10 mouse cellular contexts compared by ENCODE assay signal in the genomic region with DNA sequence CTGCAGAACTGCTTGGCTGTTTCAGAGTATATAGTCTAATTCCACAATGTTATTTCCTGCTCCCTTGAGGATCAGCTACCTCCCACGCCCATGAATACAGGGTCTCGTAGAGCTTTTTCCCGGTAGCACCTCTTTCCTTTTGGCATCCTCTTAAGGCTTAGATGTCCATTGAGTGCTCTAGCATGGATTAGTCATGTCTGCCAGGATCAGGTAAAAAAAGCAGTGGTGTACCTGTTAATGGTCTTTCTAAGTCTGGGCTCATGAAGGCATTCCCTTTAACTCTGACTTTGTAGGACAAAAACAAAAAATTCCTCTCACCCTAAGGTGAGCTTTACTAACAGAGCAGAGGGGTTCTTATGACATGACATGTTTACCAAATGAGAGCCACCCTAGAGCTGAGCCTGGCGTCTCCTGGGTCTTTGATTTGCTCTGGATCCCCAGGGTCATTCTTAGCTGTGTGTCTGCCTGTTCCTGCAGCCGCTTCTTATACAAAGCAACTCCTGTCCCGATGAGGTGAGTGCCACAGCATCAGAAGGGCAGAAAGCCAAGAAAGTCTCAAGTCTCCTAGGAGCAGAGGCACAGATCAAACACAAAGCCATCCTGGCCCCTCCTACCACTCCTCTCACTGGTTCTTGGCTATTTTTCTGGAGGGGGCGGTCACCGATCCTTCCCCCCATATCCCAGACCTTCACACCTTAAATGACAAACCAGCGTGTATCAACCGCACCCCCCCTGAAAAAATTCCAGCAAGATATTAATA. TPM values are rescaled to one million over a fixed set of nuclear protein-coding genes. Genes with fewer than 3 reads are reported as not detected.
DNase-seq lines count a peak whose midpoint lies in the region; ATAC-seq and TF ChIP-seq lines count a peak whose summit lies in the region.
"Had no signal": no experiment of that assay in that cellular context is flagged by ENCODE, and none has a peak within 500 bp of the region (broad histone marks: within the 10 kb centered on the region; RNA-seq: fewer than 3 reads in every experiment).

No protein-coding gene starts in this region.

- peaks cover 9 to 14% of the 10 kb centered on the region in 2 experiments; a peak in 3 of 4 replicates for H3K4me1 ChIP-seq in ES-E14 (ENCODE audit: control insufficient read depth in 2 of 2, insufficient read depth in 2 of 2, low read length in 2 of 2, poor library complexity in 1 of 2)
- no peaks in the 10 kb centered on the region for H3K4me1 ChIP-seq in liver, postnatal 0 days (ENCODE audit: insufficient read depth)

- H3K9ac ChIP-seq in ES-E14 (ENCODE audit: insufficient read depth, low read depth, low read length, poor library complexity, severe bottlenecking) = no peak overlapping the region
- H3K9ac ChIP-seq in liver, postnatal 0 days (replicated peaks) = no peak overlapping the region

- no peaks in the 10 kb centered on the region for H3K36me3 ChIP-seq in ES-E14 (ENCODE audit: control insufficient read depth, insufficient read depth, low read length, poor library complexity, severe bottlenecking)
- H3K36me3 ChIP-seq in liver, postnatal 0 days (replicated peaks; ENCODE audit: insufficient read depth, low read length) = no peaks in the 10 kb centered on the region

- peak; percentile 31 to 45 for DNase-seq in frontal cortex, postnatal 10 days (ENCODE audit: low spot score in 2 of 2)
- DNase-seq in frontal cortex, postnatal 14 days (ENCODE audit: low spot score in 2 of 2) = no peak
- no peak for DNase-seq in ES-E14 (ENCODE audit: low read depth, low spot score)
- peak; percentile 30 for DNase-seq in heart, postnatal 4 days
- DNase-seq in liver, postnatal 0 days = no peak
- DNase-seq in cerebellum, adult 9-11 months = no peak
- DNase-seq in thymus, adult 18-20 months = no peak
- DNase-seq in spleen, adult 18-20 months = no peak

- TF ChIP-seq CTCF in liver, postnatal 0 days (IDR thresholded peaks at IDR 0.05; ENCODE audit: low read depth) = no peak

- H3K4me2 ChIP-seq in liver, postnatal 0 days (ENCODE audit: low read depth, low read length) = peak overlapping the region; percentile 36; the same call in 1 of the 2 replicates

- 25% methylated on average over 10 of the region's 10 CpGs for WGBS in liver, postnatal 0 days (ENCODE audit: insufficient replicate concordance)

- no peak overlapping the region for H3K27ac ChIP-seq in ES-E14 (ENCODE audit: insufficient read depth, low read depth, low read length, poor library complexity, severe bottlenecking)
- no peak overlapping the region for H3K27ac ChIP-seq in liver, postnatal 0 days (ENCODE audit: low read depth)

- no peak for ATAC-seq in liver, postnatal 0 days

- TF ChIP-seq EP300 in liver, postnatal 0 days (IDR thresholded peaks at IDR 0.05; ENCODE audit: low read depth) = no peak

- peak overlapping the region in 1 of 2 experiments; percentile 22; a peak in 3 of 4 replicates for H3K4me3 ChIP-seq in ES-E14 (ENCODE audit: insufficient read depth in 1 of 2, low read depth in 1 of 2, low read length in 2 of 2, poor library complexity in 1 of 2, severe bottlenecking in 1 of 2)
- H3K4me3 ChIP-seq in liver, postnatal 0 days (ENCODE audit: low read depth, low read length) = no peak overlapping the region

- H3K9me3 ChIP-seq in ES-E14 (ENCODE audit: control insufficient read depth, insufficient read depth, low read depth, low read length) = no peaks in the 10 kb centered on the region
- no peaks in the 10 kb centered on the region for H3K9me3 ChIP-seq in liver, postnatal 0 days (ENCODE audit: low read length)

- H3K27me3 ChIP-seq in liver, postnatal 0 days (ENCODE audit: insufficient read depth, low read length) = peaks cover 7% of the 10 kb centered on the region; the same call in 1 of the 2 replicates

- in situ Hi-C loops in ES-E14 (cut with MboI; ENCODE audit: low sequenced_read_pairs in 2 of 2, unreplicated experiment in 2 of 2) = no loop called here

TF ChIP-seq in ES-E14, 5 proteins besides CTCF, POLR2A, EP300 and RAD21:
- TF ChIP-seq ZC3H11A (IDR thresholded peaks at IDR 0.05; ENCODE audit: borderline replicate concordance, low read depth, low read length) (no peak), ZNF384 (IDR thresholded peaks at IDR 0.05; ENCODE audit: low read depth, low read length) (0 out of 2 replicates have a peak, but pooled peaks have one; percentile 57)

RNA-seq across cellular contexts. Expression of a gene that starts 27.2 kb away (rescaled TPM):
- total RNA-seq in ES-E14 (2012; rRNA removed) = not detected in 2 replicates
- total RNA-seq in heart, postnatal 4 days (2021) = not detected
- polyA plus RNA-seq in liver, postnatal 0 days (2015; fragmentation: Nextera tagmentation; extraction: Ambion mirVana) = not detected in 2 replicates
- total RNA-seq: common myeloid progenitor, adult 5-6 weeks had no signal
- polyA plus RNA-seq: liver, embryonic 16.5 days had no signal

Comparison
In these comparisons a context has a peak if more than half of its experiments do, and no peak if none do; other contexts are left out.
1. DNase-seq: peak in frontal cortex, postnatal 10 days (2 of 2) and heart, postnatal 4 days (single experiment); none in frontal cortex, postnatal 14 days (0 of 2), ES-E14 (single experiment), liver, postnatal 0 days (single experiment), cerebellum, adult 9-11 months (single experiment), thymus, adult 18-20 months (0 of 2) and spleen, adult 18-20 months (0 of 2).